In genomic region chr13:91416698-91417097, GRCm38 (mm10) we compare ENCODE assay signal across 25 mouse cellular contexts. TPM values are rescaled to one million over a fixed set of nuclear protein-coding genes. Genes with fewer than 3 reads are reported as not detected.
DNase-seq lines count a peak whose midpoint lies in the region; ATAC-seq and TF ChIP-seq lines count a peak whose summit lies in the region.
"Had no signal": no experiment of that assay in that cellular context is flagged by ENCODE, and none has a peak within 500 bp of the region (broad histone marks: within the 10 kb centered on the region; RNA-seq: fewer than 3 reads in every experiment).

No protein-coding gene starts in this region.

- H3K9me3 ChIP-seq in heart, embryonic 10.5 days, result no peaks in the 10 kb centered on the region
- H3K9me3 ChIP-seq in liver, embryonic 14.5 days (ENCODE audit: control insufficient read depth, low read length), result no peaks in the 10 kb centered on the region
- H3K9me3 ChIP-seq: embryonic facial prominence, embryonic 12.5 days; embryonic facial prominence, embryonic 15.5 days; forebrain, embryonic 12.5 days; forebrain, embryonic 15.5 days; hindbrain, embryonic 12.5 days; hindbrain, embryonic 15.5 days had no signal

- peak; percentile 39 for DNase-seq in heart, embryonic 10.5 days (ENCODE audit: low spot score)
- DNase-seq in heart, adult 2 months, result no peak
- DNase-seq in liver, embryonic 14.5 days (ENCODE audit: low read depth in 3 of 3, low spot score in 3 of 3), result no peak
- DNase-seq in right cerebral cortex, postnatal 10 days (ENCODE audit: low spot score in 2 of 2), result no peak
- no peak for DNase-seq in kidney, adult 8-10 months
- DNase-seq in testis, postnatal 14 days (ENCODE audit: low spot score), result no peak
- DNase-seq: adrenal gland, postnatal 10 days; adrenal gland, postnatal 36 days; cerebellum, adult 11 months; cerebellum, adult 2 months; cerebellum, adult 9-11 months; cerebellum, postnatal 25 days; gastrocnemius, postnatal 25 days; heart, adult 18-20 months had no signal

- H3K4me2 ChIP-seq in liver, embryonic 14.5 days (ENCODE audit: low read depth), result no peak overlapping the region
- H3K4me2 ChIP-seq: embryonic facial prominence, embryonic 12.5 days; embryonic facial prominence, embryonic 15.5 days; forebrain, embryonic 12.5 days; forebrain, embryonic 15.5 days; heart, embryonic 11.5 days; hindbrain, embryonic 12.5 days; hindbrain, embryonic 15.5 days had no signal

- H3K4me1 ChIP-seq in heart, embryonic 10.5 days, result peaks cover 5% of the 10 kb centered on the region; the same call in 1 of the 2 replicates
- H3K4me1 ChIP-seq in heart, adult 2 months (ENCODE audit: control insufficient read depth, insufficient read depth, low read length), result peaks cover 2% of the 10 kb centered on the region; the same call in 1 of the 2 replicates
- peaks cover 0 to 14% of the 10 kb centered on the region in 2 experiments; a peak in 2 of 4 replicates for H3K4me1 ChIP-seq in liver, embryonic 14.5 days (replicated peaks; ENCODE audit: control insufficient read depth in 2 of 2, insufficient read depth in 2 of 2, low read length in 1 of 2)

- no peaks in the 10 kb centered on the region for H3K36me3 ChIP-seq in heart, embryonic 10.5 days
- no peaks in the 10 kb centered on the region for H3K36me3 ChIP-seq in heart, adult 2 months (ENCODE audit: control insufficient read depth, insufficient read depth, low read length)
- H3K36me3 ChIP-seq in liver, embryonic 14.5 days (replicated peaks; ENCODE audit: control insufficient read depth, insufficient read depth, low read depth), result no peaks in the 10 kb centered on the region
- H3K36me3 ChIP-seq: embryonic facial prominence, embryonic 12.5 days; embryonic facial prominence, embryonic 15.5 days; forebrain, embryonic 12.5 days; forebrain, embryonic 15.5 days; hindbrain, embryonic 12.5 days; hindbrain, embryonic 15.5 days had no signal

- no peak for TF ChIP-seq CTCF in heart, adult 2 months (IDR thresholded peaks at IDR 0.05)
- TF ChIP-seq CTCF in liver, embryonic 14.5 days (IDR thresholded peaks at IDR 0.05; ENCODE audit: low read depth), result no peak

- no peaks in the 10 kb centered on the region for H3K79me2 ChIP-seq in heart, adult 2 months (replicated peaks; ENCODE audit: control insufficient read depth, insufficient read depth, low read length)

- no peak for TF ChIP-seq EP300 in heart, adult 2 months (IDR thresholded peaks at IDR 0.05; ENCODE audit: insufficient read depth, low read depth, low read length)
- peak; percentile 8; the same call in 1 of the 2 replicates for TF ChIP-seq EP300 in liver, embryonic 14.5 days (IDR thresholded peaks at IDR 0.05; ENCODE audit: low read depth)

- no peak overlapping the region for H3K27ac ChIP-seq in heart, embryonic 10.5 days
- H3K27ac ChIP-seq in heart, adult 2 months, result no peak overlapping the region
- H3K27ac ChIP-seq in liver, embryonic 14.5 days, result no peak overlapping the region
- H3K27ac ChIP-seq: embryonic facial prominence, embryonic 12.5 days; embryonic facial prominence, embryonic 15.5 days; forebrain, embryonic 12.5 days; forebrain, embryonic 15.5 days; hindbrain, embryonic 12.5 days; hindbrain, embryonic 15.5 days had no signal

- H3K4me3 ChIP-seq in heart, embryonic 10.5 days, result no peak overlapping the region
- H3K4me3 ChIP-seq in heart, adult 2 months, result no peak overlapping the region
- no peak overlapping the region for H3K4me3 ChIP-seq in liver, embryonic 14.5 days (ENCODE audit: insufficient read depth in 1 of 2, low read depth in 2 of 2, low read length in 2 of 2)
- H3K4me3 ChIP-seq: embryonic facial prominence, embryonic 12.5 days; embryonic facial prominence, embryonic 15.5 days; erythroblast, embryonic 14.5 days; forebrain, embryonic 12.5 days; forebrain, embryonic 15.5 days; hindbrain, embryonic 12.5 days; hindbrain, embryonic 15.5 days had no signal

- peak; percentile 58; the same call in 1 of the 2 replicates for ATAC-seq in erythroblast, adult 5-6 weeks (replicated peaks; ENCODE audit: low FRiP score, poor library complexity, severe bottlenecking)
- peak; percentile 59; the same call in 1 of the 2 replicates for ATAC-seq in liver, embryonic 14.5 days (ENCODE audit: insufficient read depth)
- ATAC-seq in megakaryocyte-erythroid progenitor cell, adult 5-6 weeks (replicated peaks; ENCODE audit: low FRiP score, low TSS enrichment, poor library complexity, severe bottlenecking), result peak; percentile 70
- ATAC-seq: forebrain, embryonic 15.5 days; Patski had no signal

- intact Hi-C loops in heart, adult 2 months (cut with DNase I), result no loop called here

- TF ChIP-seq POLR2A in heart, adult 2 months (IDR thresholded peaks at IDR 0.05; ENCODE audit: insufficient read depth, low read depth, low read length), result no peak

- H3K27me3 ChIP-seq in heart, embryonic 10.5 days (ENCODE audit: insufficient read depth, poor library complexity, severe bottlenecking), result peaks cover 5% of the 10 kb centered on the region; the same call in 1 of the 2 replicates
- H3K27me3 ChIP-seq in heart, adult 2 months (ENCODE audit: control insufficient read depth, insufficient read depth, low read length), result no peaks in the 10 kb centered on the region
- H3K27me3 ChIP-seq in liver, embryonic 14.5 days (ENCODE audit: control insufficient read depth, insufficient read depth, low read length), result no peaks in the 10 kb centered on the region
- H3K27me3 ChIP-seq: embryonic facial prominence, embryonic 12.5 days; embryonic facial prominence, embryonic 15.5 days; forebrain, embryonic 12.5 days; forebrain, embryonic 15.5 days; hindbrain, embryonic 12.5 days; hindbrain, embryonic 15.5 days; Patski had no signal

- H3K9ac ChIP-seq in heart, adult 2 months (ENCODE audit: low read depth, low read length), result no peak overlapping the region
- H3K9ac ChIP-seq in liver, embryonic 14.5 days (replicated peaks), result no peak overlapping the region
- H3K9ac ChIP-seq: embryonic facial prominence, embryonic 12.5 days; embryonic facial prominence, embryonic 15.5 days; forebrain, embryonic 12.5 days; forebrain, embryonic 15.5 days; hindbrain, embryonic 12.5 days; hindbrain, embryonic 15.5 days had no signal

- 57% methylated on average over 2 of the region's 2 CpGs for WGBS in heart, embryonic 10.5 days
- WGBS in heart, adult 2 months, result 80% methylated on average over 2 of the region's 2 CpGs
- WGBS in liver, embryonic 14.5 days (ENCODE audit: insufficient replicate concordance), result 59% methylated on average over 2 of the region's 2 CpGs

RNA-seq across cellular contexts. Expression of gene Ssbp2, which starts 43.4 kb away (rescaled TPM):
- polyA plus RNA-seq in heart, embryonic 10.5 days (2016; fragmentation: Nextera tagmentation; extraction: Ambion mirVana), result 94.4 and 110 TPM in 2 replicates
- 10 to 100 TPM; 39.0 to 40.4 TPM for total RNA-seq in heart, adult 2 months (2021)
- polyA plus RNA-seq in heart, adult 2 months (2012; rRNA removed), result 25.0 and 43.9 TPM in 2 replicates
- total RNA-seq in erythroblast, adult 5-6 weeks (2015; ENCODE audit: low replicate concordance), result 13.8 and 16.1 TPM in 2 replicates
- 21.4 and 34.3 TPM in 2 replicates for total RNA-seq in erythroblast, adult 5-6 weeks (2017; ENCODE audit: low replicate concordance)
- polyA plus RNA-seq in liver, embryonic 14.5 days (2012; rRNA removed), result 21.4 and 23.7 TPM in 2 replicates
- 43.0 and 47.2 TPM in 2 replicates for polyA plus RNA-seq in liver, embryonic 14.5 days (2014; fragmentation: Nextera tagmentation; extraction: Ambion mirVana)
- 92.6 and 94.0 TPM in 2 replicates for total RNA-seq in megakaryocyte-erythroid progenitor cell, adult 5-6 weeks (2014; fragmentation: Nextera tagmentation)
- 42.8 and 75.8 TPM in 2 replicates for total RNA-seq in megakaryocyte-erythroid progenitor cell, adult 5-6 weeks (2017)
